Mouse (Mus musculus): ENCODE measurements around the gene Itln1. TPM values are rescaled to one million over a fixed set of nuclear protein-coding genes. Genes with fewer than 3 reads are reported as not detected.

Gene Itln1
- polyA plus RNA-seq (2015; fragmentation: Nextera tagmentation; extraction: Ambion mirVana): not detected in 2 replicates

GRCm38 (mm10) chr1:171535194-171535593 lies at the start of gene Itln1:
Gene Itln1 (minus strand): TSS chr1:171535294.

GRCm38 (mm10) chr1:171558898-171559297 lies 23.8 kb upstream of the Itln1 start, which contains the start of gene Cd244a:
Gene Cd244a (plus strand): TSS chr1:171559193.

GRCm38 (mm10) chr1:171503250-171503591 lies 31.9 kb downstream of the Itln1 start, which contains the start of gene Alyref2:
Gene Alyref2 (plus strand): TSS chr1:171503478.

Other genes starting within 250 kb of the Itln1 start
- 66.3 and 73.0 TPM in 2 replicates for gene Usp21, start 247.3 kb downstream of the Itln1 start, polyA plus RNA-seq (2015; fragmentation: Nextera tagmentation; extraction: Ambion mirVana)
- gene Ufc1, start 240.3 kb downstream of the Itln1 start, polyA plus RNA-seq (2015; fragmentation: Nextera tagmentation; extraction: Ambion mirVana): 136 and 151 TPM in 2 replicates
- 36.3 and 36.4 TPM in 2 replicates for gene Dedd, start 206.1 kb downstream of the Itln1 start, polyA plus RNA-seq (2015; fragmentation: Nextera tagmentation; extraction: Ambion mirVana)
- gene Nit1, start 189.6 kb downstream of the Itln1 start, polyA plus RNA-seq (2015; fragmentation: Nextera tagmentation; extraction: Ambion mirVana): 43.7 and 47.7 TPM in 2 replicates
- 137 and 153 TPM in 2 replicates for gene Pfdn2, start 189.6 kb downstream of the Itln1 start, polyA plus RNA-seq (2015; fragmentation: Nextera tagmentation; extraction: Ambion mirVana)
- 6.6 and 7.4 TPM in 2 replicates for gene Klhdc9, start 174.5 kb downstream of the Itln1 start, polyA plus RNA-seq (2015; fragmentation: Nextera tagmentation; extraction: Ambion mirVana)
- 5.5 and 6.8 TPM in 2 replicates for gene Nectin4, start 165.2 kb downstream of the Itln1 start, polyA plus RNA-seq (2015; fragmentation: Nextera tagmentation; extraction: Ambion mirVana)
- 0.90 and 0.92 TPM in 2 replicates for gene Arhgap30, start 146.3 kb downstream of the Itln1 start, polyA plus RNA-seq (2015; fragmentation: Nextera tagmentation; extraction: Ambion mirVana)
- gene Usf1, start 124.0 kb downstream of the Itln1 start, polyA plus RNA-seq (2015; fragmentation: Nextera tagmentation; extraction: Ambion mirVana): 116 and 119 TPM in 2 replicates
- 2.3 and 2.7 TPM in 2 replicates for gene Tstd1, start 116.4 kb downstream of the Itln1 start, polyA plus RNA-seq (2015; fragmentation: Nextera tagmentation; extraction: Ambion mirVana)
- 16.2 and 18.1 TPM in 2 replicates for gene F11r, start 97.8 kb downstream of the Itln1 start, polyA plus RNA-seq (2015; fragmentation: Nextera tagmentation; extraction: Ambion mirVana)
- 24.2 and 25.4 TPM in 2 replicates for gene Alyref2, start 31.8 kb downstream of the Itln1 start, polyA plus RNA-seq (2015; fragmentation: Nextera tagmentation; extraction: Ambion mirVana)
- gene Cd244a, start 23.9 kb upstream of the Itln1 start, polyA plus RNA-seq (2015; fragmentation: Nextera tagmentation; extraction: Ambion mirVana): 0.13 TPM in 1 of 2 replicates, not detected in the other
- 0.22 and 0.26 TPM in 2 replicates for gene Ly9, start 72.1 kb upstream of the Itln1 start, polyA plus RNA-seq (2015; fragmentation: Nextera tagmentation; extraction: Ambion mirVana)
- gene Slamf7, start 117.7 kb upstream of the Itln1 start, polyA plus RNA-seq (2015; fragmentation: Nextera tagmentation; extraction: Ambion mirVana): not detected in 2 replicates
- gene Cd48, start 146.7 kb upstream of the Itln1 start, polyA plus RNA-seq (2015; fragmentation: Nextera tagmentation; extraction: Ambion mirVana): 1.4 and 1.6 TPM in 2 replicates
- gene Slamf1, start 231.8 kb upstream of the Itln1 start, polyA plus RNA-seq (2015; fragmentation: Nextera tagmentation; extraction: Ambion mirVana): 0.14 TPM in 2 replicates